Mouse (Mus musculus) midbrain, embryonic 13.5 days (tissue): Measurements from ENCODE around the gene B4galnt2. TPM values are rescaled to one million over a fixed set of nuclear protein-coding genes. Genes with fewer than 3 reads are reported as not detected.

Experiments
- ATAC-seq: fragments of 200-750 bp; cut with Nextera tagmentation; 2 replicates; pipeline ENCODE4 v1.8.0; 2017; ENCODE audit warnings: mild to moderate bottlenecking, moderate TSS enrichment, moderate library complexity
- H3K27ac ChIP-seq: fragments of 300-500 bp; sonication (generic); 2 replicates; pipeline ENCODE4 v1.5.1; 2015; ENCODE audit warnings: inconsistent platforms, mild to moderate bottlenecking, moderate library complexity
- H3K27me3 ChIP-seq: fragments of 300-500 bp; sonication (generic); 2 replicates; pipeline ENCODE4 v1.6.1; 2015; ENCODE audit warnings: mild to moderate bottlenecking, inconsistent platforms
- H3K36me3 ChIP-seq: fragments of 300-500 bp; sonication (generic); 2 replicates; pipeline ENCODE4 v1.6.1; 2015; ENCODE audit warnings: mild to moderate bottlenecking, inconsistent platforms
- H3K4me1 ChIP-seq: fragments of 300-500 bp; sonication (generic); replicated peaks from 2 replicates; pipeline ENCODE4 v1.6.1; 2015; ENCODE audit warnings: inconsistent platforms
- H3K4me2 ChIP-seq: fragments of 300-500 bp; sonication (generic); replicated peaks from 2 replicates; pipeline ENCODE4 v1.6.1; 2015; ENCODE audit warnings: moderate library complexity, mild to moderate bottlenecking, inconsistent platforms
- H3K4me3 ChIP-seq: fragments of 300-500 bp; sonication (generic); replicated peaks from 2 replicates; pipeline ENCODE4 v1.5.1; 2015; ENCODE audit warnings: mild to moderate bottlenecking, inconsistent platforms
- H3K9ac ChIP-seq: fragments of 300-500 bp; sonication (generic); replicated peaks from 2 replicates; pipeline ENCODE4 v1.6.1; 2015; ENCODE audit warnings: mild to moderate bottlenecking, inconsistent platforms
- H3K9me3 ChIP-seq: fragments of 300-500 bp; sonication (generic); 2 replicates; pipeline ENCODE4 v1.6.1; 2016; ENCODE audit warnings: mild to moderate bottlenecking, inconsistent platforms
- WGBS: fragments of 180-500 bp; shearing (Covaris S2); methylation state at CpG from one replicate; pipeline ENCODE4 v1.1.7; 2015; 5-methylcytosine and 5-hydroxymethylcytosine counted together
- polyA plus RNA-seq: library from polyadenylated mRNA; unstranded; fragments of >200 nt; fragmentation: Nextera tagmentation; extraction: Ambion mirVana; gene quantifications from 2 replicates; pipeline ENCODE4 v1.2.1, GENCODE M21; 2015

B4galnt2 gene
- polyA plus RNA-seq, 1 experiment from 2014 or later, result not detected

GRCm38 (mm10) chr11:95836433-95836832 is 78.3 kb downstream of the B4galnt2 start:
- 86% methylated on average over 6 of the region's 6 CpGs for WGBS
- Histone ChIP-seq H3K4me3 (no peak overlapping the region), H3K4me2 (no peak overlapping the region), H3K27ac (no peak overlapping the region), H3K4me1 (peaks cover 19% of the 10 kb centered on the region), H3K36me3 (no peaks in the 10 kb centered on the region), H3K9me3 (no peaks in the 10 kb centered on the region), H3K9ac (no peak overlapping the region), H3K27me3 (peaks cover 76% of the 10 kb centered on the region)
- ATAC-seq, result no peak

- H3K27me3 ChIP-seq, result peaks cover 76% of the 10 kb centered on the region
- 45% methylated on average over 6 of the region's 6 CpGs for WGBS
These were observed 78.9 kb downstream of the B4galnt2 start for GRCm38 (mm10) chr11:95835832-95836231.

DNA sequence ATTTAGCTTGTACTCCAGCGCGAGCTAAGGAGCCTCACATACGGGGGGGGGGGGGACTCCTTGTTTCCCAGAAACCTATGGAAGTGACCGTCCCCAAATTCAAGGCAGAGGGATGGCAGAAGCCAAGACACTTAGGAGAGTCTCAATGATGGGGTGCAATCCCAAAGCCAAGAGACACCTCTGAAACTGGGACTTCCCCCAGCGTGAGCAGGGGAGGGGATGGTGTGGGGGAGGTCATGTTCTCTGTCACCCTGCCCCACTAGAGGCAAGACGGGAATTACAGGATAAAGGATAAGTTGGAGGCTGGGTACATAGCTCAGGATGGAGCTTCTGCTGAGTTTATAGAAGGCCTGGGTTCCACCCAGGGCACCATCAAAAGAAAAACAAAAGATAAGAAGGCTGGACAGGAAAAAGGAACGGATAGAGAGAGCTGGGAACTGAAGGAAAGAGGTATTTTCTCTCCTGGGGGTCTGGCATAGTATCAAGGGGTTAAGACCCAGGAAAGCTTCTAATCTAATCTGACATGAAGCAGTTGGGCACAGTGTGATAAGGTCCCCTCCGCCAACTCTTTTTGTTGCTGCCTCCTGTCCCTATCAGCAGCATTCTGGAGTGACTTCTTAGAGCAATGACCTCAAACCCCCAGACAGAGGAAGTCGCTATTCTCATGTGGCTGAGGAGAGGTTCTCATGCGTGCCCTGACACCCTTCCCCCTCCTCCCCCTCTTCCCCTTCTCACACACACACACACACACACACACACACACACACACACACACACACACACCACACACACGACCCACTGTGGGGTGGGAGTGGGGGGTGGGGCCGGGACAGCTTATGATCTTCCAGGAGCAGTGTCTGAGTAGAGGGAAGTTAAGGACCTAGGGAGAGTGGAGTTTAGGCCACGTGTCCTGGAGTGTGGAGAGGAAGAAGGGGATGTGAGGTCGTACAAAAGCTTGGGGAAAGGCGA is 79.7 kb downstream of the B4galnt2 start:
- ATAC-seq, result no peak

More at GRCm38 (mm10) chr11:95835832-95836231, 78.9 kb downstream of the B4galnt2 start:
- H3K4me3 ChIP-seq, result no peak overlapping the region
- no peak for ATAC-seq
- no peaks in the 10 kb centered on the region for H3K36me3 ChIP-seq
- H3K4me2 ChIP-seq, result no peak overlapping the region
- no peaks in the 10 kb centered on the region for H3K9me3 ChIP-seq
- H3K4me1 ChIP-seq, result peaks cover 24% of the 10 kb centered on the region
- no peak overlapping the region for H3K27ac ChIP-seq
- no peak overlapping the region for H3K9ac ChIP-seq

GRCm38 (mm10) chr11:95834143-95834667 is 80.5 kb downstream of the B4galnt2 start:
- Histone ChIP-seq H3K4me1 (peaks cover 34% of the 10 kb centered on the region), H3K9me3 (no peaks in the 10 kb centered on the region), H3K4me2 (peak overlapping the region; percentile 22; the same call in 1 of the 2 replicates), H3K4me3 (0 out of 2 replicates have a peak overlapping the region, but pooled peaks have one; percentile 0), H3K36me3 (no peaks in the 10 kb centered on the region), H3K27me3 (peaks cover 90% of the 10 kb centered on the region), H3K27ac (no peak overlapping the region), H3K9ac (no peak overlapping the region)
- 6% methylated on average over 22 of the region's 22 CpGs for WGBS
- ATAC-seq, result no peak

More for the DNA sequence above, 79.7 kb downstream of the B4galnt2 start:
- peaks cover 82% of the 10 kb centered on the region for H3K27me3 ChIP-seq
- H3K9ac ChIP-seq, result no peak overlapping the region
- WGBS, result 17% methylated on average over 15 of the region's 15 CpGs
- peaks cover 32% of the 10 kb centered on the region for H3K4me1 ChIP-seq
- H3K4me2 ChIP-seq, result no peak overlapping the region
- no peak overlapping the region for H3K4me3 ChIP-seq
- no peak overlapping the region for H3K27ac ChIP-seq
- no peaks in the 10 kb centered on the region for H3K9me3 ChIP-seq
- H3K36me3 ChIP-seq, result no peaks in the 10 kb centered on the region

- H3K4me2 ChIP-seq, result peak overlapping the region; percentile 22; the same call in 1 of the 2 replicates
- peaks cover 34% of the 10 kb centered on the region for H3K4me1 ChIP-seq
- no peak overlapping the region for H3K9ac ChIP-seq
- WGBS, result 5% methylated on average over 18 of the region's 18 CpGs
- no peaks in the 10 kb centered on the region for H3K36me3 ChIP-seq
- H3K27me3 ChIP-seq, result peaks cover 94% of the 10 kb centered on the region
- ATAC-seq, result no peak
- H3K27ac ChIP-seq, result no peak overlapping the region
- H3K4me3 ChIP-seq, result 0 out of 2 replicates have a peak overlapping the region, but pooled peaks have one; percentile 0
- H3K9me3 ChIP-seq, result no peaks in the 10 kb centered on the region
These were observed 81.0 kb downstream of the B4galnt2 start for GRCm38 (mm10) chr11:95833631-95834142.

DNA sequence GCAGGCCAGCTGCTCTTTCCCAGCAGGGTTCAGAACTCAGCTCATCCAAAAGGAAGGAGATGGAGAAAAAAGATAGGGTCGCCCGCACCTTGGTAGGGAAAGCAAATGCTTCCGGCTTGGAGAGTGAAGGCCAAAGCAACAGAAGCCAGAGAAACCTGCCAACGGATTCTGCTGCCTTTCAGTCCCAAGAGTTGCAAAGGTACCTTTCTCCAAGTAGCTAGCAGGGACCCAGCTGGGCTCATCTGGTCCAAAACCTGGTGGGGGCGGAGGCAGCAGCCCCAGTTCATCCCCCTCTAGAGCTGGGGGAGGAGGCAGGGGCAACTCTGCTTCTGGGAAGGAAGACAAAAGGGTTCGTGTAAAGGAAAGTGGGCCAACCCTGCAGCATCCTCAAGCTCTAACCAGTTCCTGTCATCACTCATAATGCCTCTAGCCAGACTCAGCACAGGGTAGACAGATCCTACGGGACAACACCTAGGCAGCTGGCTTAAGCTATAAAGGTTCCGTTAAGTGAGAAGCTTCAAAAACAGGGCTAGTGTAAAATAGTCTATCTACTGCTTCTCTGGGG is 81.6 kb downstream of the B4galnt2 start:
- Histone ChIP-seq H3K9ac (no peak overlapping the region), H3K9me3 (no peaks in the 10 kb centered on the region), H3K27ac (no peak overlapping the region), H3K4me3 (no peak overlapping the region), H3K4me2 (no peak overlapping the region), H3K4me1 (peaks cover 34% of the 10 kb centered on the region), H3K36me3 (no peaks in the 10 kb centered on the region), H3K27me3 (peaks cover 95% of the 10 kb centered on the region)
- 22% methylated on average over 8 of the region's 8 CpGs for WGBS
- ATAC-seq, result no peak

DNA sequence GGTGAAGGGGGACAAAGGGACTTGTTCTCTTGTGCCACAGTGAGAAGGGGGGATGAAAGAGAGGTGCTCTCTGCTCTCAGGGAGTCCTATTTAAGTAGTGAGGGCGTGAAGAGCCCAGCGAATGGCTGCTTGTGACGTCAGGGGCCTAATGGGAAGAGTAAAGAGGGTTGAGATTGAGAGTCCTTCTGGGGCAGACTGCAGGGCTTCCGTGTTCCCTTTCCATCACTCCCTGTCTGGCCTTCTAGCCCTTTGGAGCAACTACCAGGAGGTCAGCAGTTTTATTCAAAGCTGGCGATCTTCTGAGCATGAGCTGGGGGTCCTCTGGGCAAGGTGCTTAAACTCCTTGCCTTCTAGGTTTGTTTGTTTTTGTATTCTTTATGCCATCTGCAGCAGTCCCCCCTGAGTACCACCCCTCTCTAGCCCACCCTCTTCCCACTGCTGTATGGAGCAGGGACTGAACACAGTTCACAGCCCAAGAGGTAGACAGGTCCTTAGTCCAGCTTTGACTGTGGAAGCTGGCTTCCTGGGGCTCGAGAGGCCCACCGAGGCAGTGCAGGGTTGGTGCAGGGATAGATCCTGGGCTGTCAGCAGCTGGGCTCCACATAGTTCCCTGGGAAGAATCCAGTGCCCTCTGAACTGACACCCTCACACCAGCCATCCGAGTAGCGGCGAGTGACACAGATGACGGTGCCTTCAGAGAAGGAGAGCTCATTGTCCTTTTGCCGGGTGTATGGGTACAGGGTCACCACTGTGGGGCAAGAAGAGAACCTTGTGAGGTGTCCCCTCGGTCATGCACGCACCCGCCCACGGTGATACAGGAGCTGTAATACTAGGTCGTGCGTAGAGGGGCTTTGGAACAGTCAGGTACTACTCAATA is 82.3 kb downstream of the B4galnt2 start:
- Histone ChIP-seq H3K27me3 (peaks cover 98% of the 10 kb centered on the region), H3K36me3 (no peaks in the 10 kb centered on the region), H3K9ac (no peak overlapping the region), H3K4me2 (no peak overlapping the region), H3K9me3 (no peaks in the 10 kb centered on the region), H3K4me3 (no peak overlapping the region), H3K4me1 (peaks cover 34% of the 10 kb centered on the region), H3K27ac (no peak overlapping the region)
- ATAC-seq, result no peak
- WGBS, result 37% methylated on average over 18 of the region's 18 CpGs

DNA sequence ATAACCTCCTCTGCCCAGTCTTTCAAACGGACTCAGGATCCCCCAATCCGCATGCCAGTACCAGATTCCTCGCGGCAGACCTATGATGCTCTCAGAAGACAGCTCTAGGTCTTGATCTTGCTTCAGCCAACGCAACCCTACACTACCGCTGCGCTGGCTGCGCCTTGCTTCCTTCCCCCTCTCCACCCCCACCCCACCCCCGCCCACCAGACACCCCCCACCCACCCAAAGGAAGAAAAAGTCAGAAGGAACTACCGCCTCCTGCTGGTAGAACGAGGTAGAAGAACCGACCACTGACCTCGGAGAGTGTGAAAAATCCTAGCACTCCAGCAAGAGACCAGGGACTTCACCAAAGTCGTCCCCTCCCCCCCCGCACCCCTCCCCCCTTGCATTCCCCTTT is 83.0 kb downstream of the B4galnt2 start:
- WGBS, result 2% methylated on average over 15 of the region's 15 CpGs
- ATAC-seq, result no peak
- Histone ChIP-seq H3K36me3 (no peaks in the 10 kb centered on the region), H3K9ac (no peak overlapping the region), H3K4me3 (0 out of 2 replicates have a peak overlapping the region, but pooled peaks have one; percentile 33), H3K27me3 (peaks cover 98% of the 10 kb centered on the region), H3K27ac (no peak overlapping the region), H3K4me1 (peaks cover 34% of the 10 kb centered on the region), H3K4me2 (no peak overlapping the region), H3K9me3 (no peaks in the 10 kb centered on the region)

GRCm38 (mm10) chr11:95831276-95831619 is 83.4 kb downstream of the B4galnt2 start:
- 12% methylated on average over 10 of the region's 10 CpGs for WGBS
- no peaks in the 10 kb centered on the region for H3K36me3 ChIP-seq
- H3K4me2 ChIP-seq, result peak overlapping the region; percentile 49
- ATAC-seq, result no peak
- peak overlapping the region; percentile 33 for H3K4me3 ChIP-seq
- peaks cover 98% of the 10 kb centered on the region for H3K27me3 ChIP-seq
- H3K4me1 ChIP-seq, result peaks cover 34% of the 10 kb centered on the region
- no peak overlapping the region for H3K27ac ChIP-seq
- H3K9ac ChIP-seq, result no peak overlapping the region
- H3K9me3 ChIP-seq, result no peaks in the 10 kb centered on the region

DNA sequence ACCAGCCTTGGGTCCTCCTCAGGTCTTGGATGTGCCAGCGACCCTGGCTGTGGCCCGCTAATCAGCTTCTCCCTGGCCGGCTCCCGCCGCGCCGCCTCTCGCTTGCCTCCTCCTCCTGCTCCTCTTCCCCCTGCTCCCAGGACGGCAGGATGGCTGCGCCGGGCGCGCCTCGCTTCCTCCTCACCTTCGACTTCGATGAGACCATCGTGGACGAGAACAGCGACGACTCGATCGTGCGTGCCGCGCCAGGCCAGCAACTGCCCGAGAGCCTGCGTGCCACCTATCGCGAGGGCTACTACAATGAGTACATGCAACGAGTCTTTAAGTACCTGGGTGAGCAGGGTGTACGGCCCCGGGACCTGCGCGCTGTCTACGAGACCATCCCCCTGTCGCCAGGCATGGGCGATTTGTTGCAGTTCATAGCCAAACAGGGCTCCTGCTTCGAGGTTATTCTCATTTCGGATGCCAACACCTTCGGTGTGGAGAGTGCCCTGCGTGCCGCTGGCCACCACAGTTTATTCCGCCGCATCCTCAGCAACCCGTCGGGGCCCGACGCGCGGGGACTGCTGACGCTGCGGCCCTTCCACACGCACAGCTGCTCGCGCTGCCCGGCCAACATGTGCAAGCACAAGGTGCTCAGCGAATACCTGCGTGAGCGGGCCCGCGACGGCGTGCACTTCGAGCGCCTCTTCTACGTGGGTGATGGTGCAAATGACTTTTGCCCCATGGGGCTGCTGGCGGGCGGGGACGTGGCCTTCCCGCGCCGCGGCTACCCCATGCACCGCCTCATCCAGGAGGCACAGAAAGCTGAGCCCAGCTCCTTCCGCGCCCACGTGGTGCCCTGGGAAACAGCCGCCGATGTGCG is 84.0 kb downstream of the B4galnt2 start:
- Histone ChIP-seq H3K4me2 (peak overlapping the region; percentile 49), H3K9me3 (no peaks in the 10 kb centered on the region), H3K27ac (no peak overlapping the region), H3K9ac (peak overlapping the region; percentile 51; the same call in 1 of the 2 replicates), H3K4me1 (peaks cover 34% of the 10 kb centered on the region), H3K4me3 (peak overlapping the region; percentile 33), H3K27me3 (peaks cover 97% of the 10 kb centered on the region), H3K36me3 (no peaks in the 10 kb centered on the region)
- no peak for ATAC-seq
- WGBS, result 3% methylated on average over 80 of the region's 80 CpGs
